Mouse (Mus musculus) brown adipose tissue, adult 24 weeks (tissue): ENCODE results near the gene Robo1. TPM values are rescaled to one million over a fixed set of nuclear protein-coding genes. Genes with fewer than 3 reads are reported as not detected.

Source experiments
- H3K27ac ChIP-seq: fragments of 200-500 bp; replicated peaks from 2 replicates; pipeline ENCODE4 v1.5.1; 2012; ENCODE audit warnings: low read depth, mild to moderate bottlenecking, low read length
- H3K4me1 ChIP-seq: fragments of 200-500 bp; 2 replicates; pipeline ENCODE4 v1.6.1; 2012; ENCODE audit warnings: low read length, mixed read lengths; ENCODE audit not compliant: control insufficient read depth, insufficient read depth, insufficient read length
- H3K4me3 ChIP-seq: fragments of 200-500 bp; 2 replicates; pipeline ENCODE4 v1.5.1; 2012; ENCODE audit warnings: low read depth, mild to moderate bottlenecking, low read length, moderate library complexity; ENCODE audit not compliant: insufficient read depth
- polyA plus RNA-seq: library from polyadenylated mRNA; stranded (reverse); fragments of >200 nt; gene quantifications from 2 replicates; pipeline ENCODE4 v1.2.4, GENCODE M21; 2012; ENCODE audit not compliant: missing spikeins, insufficient read depth, insufficient read length

The Robo1 gene
- 0.33 and 0.63 TPM in 2 replicates for polyA plus RNA-seq

GRCm38 (mm10) chr16:72307537-72308330 is at the start of gene Robo1:
TSS of gene Robo1 (plus strand) at chr16:72308306.
- Histone ChIP-seq H3K27ac (no peak within 1 kb of the TSS), H3K4me1 (no peaks in the 10 kb centered on the region), H3K4me3 (no peak within 1 kb of the TSS)

GRCm38 (mm10) chr16:72267839-72268238 is 40.3 kb upstream of the Robo1 start:
- H3K4me3 ChIP-seq: no peak overlapping the region
- H3K27ac ChIP-seq: no peak overlapping the region
- no peaks in the 10 kb centered on the region for H3K4me1 ChIP-seq

GRCm38 (mm10) chr16:72276390-72277074 is 31.6 kb upstream of the Robo1 start:
- no peaks in the 10 kb centered on the region for H3K4me1 ChIP-seq
- H3K4me3 ChIP-seq: no peak overlapping the region
- H3K27ac ChIP-seq: no peak overlapping the region

- H3K27ac ChIP-seq: no peak overlapping the region
- H3K4me3 ChIP-seq: no peak overlapping the region
- H3K4me1 ChIP-seq: no peaks in the 10 kb centered on the region
These were observed 194 bp downstream of the Robo1 start for GRCm38 (mm10) chr16:72308331-72308668.

- H3K4me1 ChIP-seq: no peaks in the 10 kb centered on the region
- no peak overlapping the region for H3K4me3 ChIP-seq
- no peak overlapping the region for H3K27ac ChIP-seq
These were observed 19.2 kb downstream of the Robo1 start for GRCm38 (mm10) chr16:72327321-72327720.

GRCm38 (mm10) chr16:72328579-72328978 is 20.5 kb downstream of the Robo1 start:
- no peaks in the 10 kb centered on the region for H3K4me1 ChIP-seq
- no peak overlapping the region for H3K27ac ChIP-seq
- H3K4me3 ChIP-seq: no peak overlapping the region

GRCm38 (mm10) chr16:72337757-72338156 is 29.7 kb downstream of the Robo1 start:
- H3K4me1 ChIP-seq: no peaks in the 10 kb centered on the region
- no peak overlapping the region for H3K27ac ChIP-seq
- no peak overlapping the region for H3K4me3 ChIP-seq

- no peaks in the 10 kb centered on the region for H3K4me1 ChIP-seq
- no peak overlapping the region for H3K4me3 ChIP-seq
- H3K27ac ChIP-seq: no peak overlapping the region
These were observed 42.3 kb downstream of the Robo1 start for GRCm38 (mm10) chr16:72350422-72350821.

- H3K4me1 ChIP-seq: no peaks in the 10 kb centered on the region
- H3K27ac ChIP-seq: no peak overlapping the region
These were observed 48.6 kb downstream of the Robo1 start for GRCm38 (mm10) chr16:72356515-72357357.

GRCm38 (mm10) chr16:72376896-72377295 is 68.8 kb downstream of the Robo1 start:
- H3K4me3 ChIP-seq: no peak overlapping the region
- no peak overlapping the region for H3K27ac ChIP-seq
- H3K4me1 ChIP-seq: no peaks in the 10 kb centered on the region

More at GRCm38 (mm10) chr16:72356515-72357357, 48.6 kb downstream of the Robo1 start:
- no peak overlapping the region for H3K4me3 ChIP-seq

- no peak overlapping the region for H3K4me3 ChIP-seq
- H3K27ac ChIP-seq: no peak overlapping the region
These were observed 73.7 kb downstream of the Robo1 start for GRCm38 (mm10) chr16:72381819-72382218.

GRCm38 (mm10) chr16:72383566-72383965 is 75.5 kb downstream of the Robo1 start:
- Histone ChIP-seq H3K27ac (no peak overlapping the region), H3K4me3 (no peak overlapping the region)

More at GRCm38 (mm10) chr16:72381819-72382218, 73.7 kb downstream of the Robo1 start:
- no peaks in the 10 kb centered on the region for H3K4me1 ChIP-seq

GRCm38 (mm10) chr16:72393512-72393911 is 85.4 kb downstream of the Robo1 start:
- H3K27ac ChIP-seq: no peak overlapping the region
- no peaks in the 10 kb centered on the region for H3K4me1 ChIP-seq
- no peak overlapping the region for H3K4me3 ChIP-seq

More at GRCm38 (mm10) chr16:72383566-72383965, 75.5 kb downstream of the Robo1 start:
- no peaks in the 10 kb centered on the region for H3K4me1 ChIP-seq

GRCm38 (mm10) chr16:72398811-72399210 is 90.7 kb downstream of the Robo1 start:
- Histone ChIP-seq H3K27ac (no peak overlapping the region), H3K4me3 (no peak overlapping the region), H3K4me1 (no peaks in the 10 kb centered on the region)

GRCm38 (mm10) chr16:72402381-72402780 is 94.3 kb downstream of the Robo1 start:
- Histone ChIP-seq H3K4me1 (no peaks in the 10 kb centered on the region), H3K4me3 (no peak overlapping the region), H3K27ac (no peak overlapping the region)
